Mouse (Mus musculus): ENCODE results near the gene Nrbp1.

- TF ChIP-seq CTCF (IDR thresholded peaks at IDR 0.05; ENCODE audit: control insufficient read depth, insufficient read depth, low read length): no peak
- TF ChIP-seq POLR2A (IDR thresholded peaks at IDR 0.05; ENCODE audit: borderline replicate concordance, control insufficient read depth, low read depth, low read length): no peak
These were observed 12.3 kb downstream of the Nrbp1 start for GRCm38 (mm10) chr5:31252795-31253545.
